Mouse (Mus musculus) embryo, embryonic 11 days (tissue): ENCODE measurements at regions not wholly inside any gene's neighbourhood (a gene's known extent, or its start where the extent isn't known, plus 50 kb on each side); places are given as distances from the start of the nearest gene placed in this dataset.
A peak's percentile ranks its signal among the peaks of the same experiment; 100 is the strongest.

Experiments
- DNase-seq: peaks from one replicate; pipeline ENCODE4 v3.0.0-alpha.2; 2015

DNA sequence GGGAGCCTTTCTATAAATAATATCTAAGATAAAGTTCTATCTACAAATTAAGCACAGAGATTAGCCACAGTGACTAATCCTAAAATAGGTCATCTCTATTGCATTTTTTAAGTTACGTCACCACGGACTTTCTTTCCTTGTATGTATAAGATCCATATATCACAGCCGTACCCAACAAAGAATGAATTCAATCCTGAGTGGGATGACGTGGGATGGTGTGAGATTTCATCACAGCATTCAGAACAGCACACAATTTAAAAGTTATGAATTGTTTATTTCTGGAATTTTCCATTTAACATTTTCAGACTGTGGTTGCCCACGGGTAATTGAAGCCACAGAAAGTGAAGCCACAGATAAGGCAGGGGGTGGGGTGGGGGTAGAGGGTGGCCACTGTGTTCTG is 129.0 kb upstream of the Dynlrb2 start:
- no peak for DNase-seq

DNA sequence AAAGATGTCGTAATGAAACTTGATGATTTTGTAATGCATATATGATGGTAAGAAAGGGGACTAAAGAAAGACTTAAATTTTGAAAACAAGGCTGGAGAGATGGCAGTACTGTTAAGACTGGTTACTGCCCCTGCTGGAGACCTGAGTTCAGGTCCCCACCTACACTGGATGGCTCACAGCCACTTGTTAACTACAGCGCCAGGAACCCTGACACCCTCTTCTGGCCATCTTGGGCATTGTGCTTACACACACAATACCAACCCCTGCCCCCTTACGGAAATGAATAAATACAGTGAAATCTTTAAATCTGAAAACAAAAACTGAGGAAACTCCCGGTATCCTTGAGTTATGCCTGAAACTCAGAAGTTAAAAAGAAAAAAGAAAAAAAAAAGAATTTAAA is 131.7 kb upstream of the Dynlrb2 start:
- peak; percentile 47 for DNase-seq

DNA sequence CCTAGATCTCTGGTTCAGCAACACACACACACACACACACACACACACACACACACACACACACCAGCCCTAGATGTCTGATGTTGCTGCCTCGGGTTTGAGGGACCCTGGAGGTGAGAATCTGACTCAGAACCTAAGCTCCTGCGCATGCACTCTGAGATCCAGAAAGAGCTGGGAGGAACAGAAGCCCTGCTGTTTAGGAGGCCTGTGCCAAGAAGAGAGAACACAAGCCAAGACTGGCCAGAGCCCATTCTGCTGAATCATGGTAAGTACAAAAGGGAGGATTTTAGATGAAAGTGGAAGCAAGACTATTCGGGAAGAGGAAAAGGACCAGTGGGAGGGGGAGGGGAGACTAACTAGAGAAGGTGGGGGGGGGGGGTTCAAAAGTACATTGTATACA is 132.2 kb upstream of the Dynlrb2 start:
- no peak for DNase-seq

DNA sequence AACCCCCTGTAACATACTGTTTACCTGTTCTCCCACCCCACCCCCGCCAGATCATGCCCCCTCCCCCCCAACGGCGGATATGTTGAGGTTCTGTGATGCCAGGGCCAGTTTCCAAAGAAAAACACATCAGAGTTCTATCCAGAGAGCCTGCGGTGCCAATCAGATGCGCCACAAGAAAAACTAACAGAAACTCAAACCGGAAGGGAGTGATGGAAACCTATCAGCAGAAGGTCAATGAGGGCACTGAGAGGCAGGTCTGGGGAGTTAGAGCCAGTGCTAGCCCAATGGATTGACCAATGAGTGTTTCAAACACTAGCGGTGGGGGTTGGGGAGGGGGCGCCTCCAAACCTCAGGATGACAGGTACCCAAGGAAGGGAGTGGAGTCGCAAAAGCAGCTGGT is 132.7 kb upstream of the Dynlrb2 start:
- DNase-seq, result no peak

DNA sequence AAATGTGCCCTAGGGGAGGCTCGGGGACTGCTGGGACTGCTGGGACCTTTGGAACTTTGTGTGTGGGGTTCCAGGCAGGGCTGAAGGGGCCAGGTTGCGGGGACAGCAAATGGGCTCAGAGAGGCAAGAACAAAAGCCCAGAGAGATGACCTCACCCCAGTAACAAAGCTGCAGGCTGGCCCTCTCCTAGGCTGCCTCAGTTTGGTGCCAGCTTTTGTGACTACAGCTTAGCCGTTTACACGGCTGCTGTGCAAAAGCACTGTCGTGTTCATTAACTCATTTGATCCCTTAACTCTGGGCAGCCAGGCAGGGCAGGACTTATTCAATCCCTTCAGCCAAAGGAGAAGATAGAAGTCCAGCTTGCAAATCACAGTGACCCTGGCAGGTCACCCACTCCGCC is 137.3 kb upstream of the Dynlrb2 start:
- no peak for DNase-seq

DNA sequence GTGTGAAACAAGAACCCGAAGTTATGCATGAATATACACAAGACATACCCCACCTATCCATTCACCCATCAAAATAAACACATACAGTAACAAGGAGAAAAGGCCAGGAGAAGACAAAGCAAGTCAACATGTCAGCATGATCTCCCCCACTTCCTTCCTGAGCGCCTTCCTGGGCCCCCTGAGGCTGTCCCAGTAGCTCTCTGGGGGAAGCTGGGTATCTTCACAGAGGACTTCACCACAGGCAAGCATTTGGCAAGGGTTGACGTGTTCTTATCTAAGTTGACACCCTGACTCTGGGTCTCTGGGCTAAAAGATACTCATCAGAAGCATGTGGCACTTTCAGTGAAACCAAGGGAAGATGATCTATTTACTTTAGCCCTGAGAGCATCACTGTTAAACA is 138.1 kb upstream of the Dynlrb2 start:
- DNase-seq, result no peak

DNA sequence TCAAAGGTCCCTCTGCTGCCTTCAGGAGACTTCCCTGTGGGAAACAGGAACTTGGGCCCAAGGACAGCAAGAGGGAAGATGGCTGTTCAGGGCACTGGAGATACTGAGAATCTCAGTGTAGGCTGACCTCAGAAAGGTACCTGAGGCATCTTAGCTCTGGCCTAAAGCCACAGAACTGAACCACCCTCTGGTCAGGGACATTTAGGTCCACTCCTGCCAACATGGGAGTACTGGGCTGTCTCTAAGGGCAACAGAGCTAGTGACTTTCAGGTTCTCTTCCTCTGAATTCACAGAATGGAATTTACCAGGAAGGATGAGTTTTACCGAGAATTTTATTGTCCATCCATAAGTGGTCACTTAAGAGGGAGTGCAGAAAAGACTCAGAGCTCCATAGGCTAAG is 140.0 kb upstream of the Dynlrb2 start:
- DNase-seq, result no peak

DNA sequence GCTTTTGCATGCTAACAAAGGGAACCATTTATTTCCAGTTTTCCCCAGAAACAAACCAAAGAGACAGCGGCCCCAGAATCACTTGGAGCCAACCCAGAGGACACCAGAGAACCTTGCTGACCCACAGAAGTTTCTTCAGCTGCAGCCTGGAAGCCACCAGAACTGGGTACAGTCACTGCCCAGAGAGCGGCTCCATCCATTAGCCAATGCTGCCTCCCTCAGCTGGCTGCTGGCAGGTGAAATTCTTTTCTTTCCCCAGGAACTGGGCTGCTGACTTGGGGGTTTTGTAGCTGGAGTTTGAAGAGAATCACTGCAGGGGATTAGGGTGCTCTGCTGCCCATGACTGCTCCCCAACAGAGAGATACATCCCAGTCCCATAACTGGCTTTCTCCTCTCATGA is 140.6 kb upstream of the Dynlrb2 start:
- peak; percentile 53 for DNase-seq

DNA sequence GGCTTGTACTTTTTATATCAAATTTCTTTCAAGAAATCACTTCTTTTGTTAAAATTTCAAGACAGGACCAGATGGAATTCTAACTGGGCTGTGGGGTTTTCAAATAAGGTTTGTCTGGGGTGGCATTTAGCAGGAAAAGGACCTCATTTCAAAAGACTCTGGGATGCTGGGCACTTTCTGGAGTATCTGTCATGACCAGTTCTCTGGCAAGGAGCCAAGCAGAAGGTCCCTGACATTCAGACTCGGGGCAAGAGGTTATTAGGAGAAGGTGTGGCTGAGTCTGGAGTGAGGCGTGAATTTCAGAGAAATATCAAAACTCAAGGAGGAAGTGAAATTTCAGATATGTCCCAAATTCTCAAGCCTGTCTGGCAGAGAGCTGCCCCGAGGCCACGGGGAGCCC is 142.4 kb upstream of the Dynlrb2 start:
- no peak for DNase-seq

DNA sequence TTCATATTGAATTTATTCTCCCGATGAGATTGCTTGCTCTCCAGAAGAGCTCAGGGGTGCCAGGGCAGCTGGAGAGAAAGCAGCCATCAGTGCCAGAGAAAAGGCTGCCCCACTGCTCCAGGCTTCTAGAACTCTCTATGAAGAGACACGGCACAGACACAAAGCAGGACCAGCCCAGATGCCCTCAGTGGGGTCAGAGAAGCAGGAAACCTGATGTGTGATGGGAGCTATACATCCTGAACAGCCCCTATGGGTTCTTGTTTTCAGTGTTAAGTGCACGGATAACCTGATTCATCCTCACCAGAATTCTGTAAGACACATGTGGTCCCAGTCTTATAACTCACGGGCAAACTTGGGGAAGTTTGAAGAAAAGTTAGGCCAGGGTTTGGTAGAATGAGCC is 145.0 kb upstream of the Dynlrb2 start:
- no peak for DNase-seq

DNA sequence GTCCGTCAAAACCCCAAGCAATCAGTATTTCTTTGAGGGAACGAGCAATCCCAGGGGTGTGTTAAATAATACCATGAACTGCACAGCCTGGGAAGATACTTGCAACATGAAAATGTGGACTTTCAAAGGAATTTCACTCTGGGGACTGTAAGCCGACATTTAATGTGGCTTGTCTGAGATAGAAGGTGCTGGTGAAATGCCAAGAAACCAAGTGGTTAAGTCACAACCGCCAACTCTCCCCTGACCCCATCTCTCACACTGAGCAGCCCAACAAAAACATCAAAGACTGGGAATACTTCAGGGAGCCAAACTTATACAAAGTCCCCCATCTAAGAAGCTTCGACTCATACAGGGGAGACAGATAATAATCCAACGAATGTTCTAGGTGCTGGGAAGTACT is 150.0 kb upstream of the Dynlrb2 start:
- DNase-seq, result no peak

DNA sequence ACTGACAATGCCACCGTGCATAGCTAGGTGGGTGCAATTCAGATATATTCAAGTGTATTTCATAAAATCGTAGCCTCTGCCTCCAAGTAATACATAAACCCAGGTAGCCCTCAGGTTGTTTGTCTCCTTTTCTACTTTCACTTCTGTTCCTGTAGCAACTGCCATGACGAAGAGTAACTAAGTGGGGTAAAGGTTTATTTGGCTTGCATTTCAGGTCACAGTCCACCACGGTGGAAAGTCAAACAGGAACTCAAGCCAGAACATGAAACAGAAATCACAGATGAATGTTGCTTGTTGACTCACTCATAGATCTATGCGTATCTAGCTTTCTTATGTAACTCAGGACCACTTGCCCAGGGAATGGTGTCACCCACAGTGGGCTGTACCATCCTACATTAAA is 150.9 kb upstream of the Dynlrb2 start:
- DNase-seq, result no peak

DNA sequence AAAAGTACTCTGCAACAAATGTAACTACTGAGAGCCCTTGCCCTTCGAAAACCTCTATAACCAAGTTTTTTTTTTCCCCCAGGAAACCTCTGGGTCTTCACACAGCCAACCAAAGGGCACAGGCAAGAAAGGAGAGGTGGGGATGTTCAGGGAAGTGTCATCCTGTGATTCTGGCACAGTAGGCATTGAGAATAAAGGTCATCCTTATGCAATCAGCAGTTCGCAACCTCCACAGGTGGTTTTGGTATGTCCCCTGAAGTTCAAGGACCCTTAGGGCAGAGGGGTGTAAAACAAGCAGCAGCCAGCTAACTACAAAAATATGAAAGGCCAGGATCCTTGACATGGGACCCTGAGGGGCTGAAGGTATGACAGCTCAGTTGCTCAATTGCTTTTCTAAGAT is 152.1 kb upstream of the Dynlrb2 start:
- no peak for DNase-seq

DNA sequence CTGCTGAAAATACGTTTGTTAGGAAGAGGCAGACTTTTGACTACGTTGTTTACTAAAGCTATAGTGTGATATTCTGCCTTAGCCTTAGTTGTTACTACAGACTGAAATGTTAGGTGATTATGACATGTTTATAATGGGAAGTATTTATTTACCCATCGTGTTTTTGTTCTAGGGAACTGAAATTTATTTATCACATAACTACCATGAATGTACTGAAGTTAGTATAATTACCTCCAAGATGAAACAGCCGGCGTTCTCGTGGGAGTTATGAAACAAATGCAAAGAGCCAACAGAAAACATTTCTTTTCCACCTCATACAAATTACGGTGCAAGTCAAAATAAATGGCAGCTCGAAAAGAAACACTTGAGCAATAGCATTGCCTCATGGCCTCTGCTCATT is 155.8 kb upstream of the Dynlrb2 start:
- no peak for DNase-seq

DNA sequence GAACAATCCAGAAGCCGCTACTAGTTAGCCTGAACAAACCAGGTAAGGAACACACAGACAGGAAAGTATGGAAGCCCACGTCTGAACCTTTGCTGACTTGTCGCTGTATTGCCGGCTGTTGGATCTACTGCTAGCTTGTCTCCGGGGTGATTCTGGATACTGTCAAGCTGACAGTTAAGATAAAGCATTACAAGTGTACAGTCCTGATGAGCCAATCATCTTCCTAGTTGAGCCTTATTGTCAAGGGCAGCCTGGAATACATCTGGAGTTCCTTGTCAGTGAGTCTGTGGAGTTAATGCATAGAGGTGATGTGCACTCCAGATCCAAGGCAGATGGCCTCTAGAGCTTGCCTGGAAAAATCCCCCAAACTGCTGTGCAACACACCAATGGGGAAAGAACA is 157.8 kb upstream of the Dynlrb2 start:
- DNase-seq, result no peak

DNA sequence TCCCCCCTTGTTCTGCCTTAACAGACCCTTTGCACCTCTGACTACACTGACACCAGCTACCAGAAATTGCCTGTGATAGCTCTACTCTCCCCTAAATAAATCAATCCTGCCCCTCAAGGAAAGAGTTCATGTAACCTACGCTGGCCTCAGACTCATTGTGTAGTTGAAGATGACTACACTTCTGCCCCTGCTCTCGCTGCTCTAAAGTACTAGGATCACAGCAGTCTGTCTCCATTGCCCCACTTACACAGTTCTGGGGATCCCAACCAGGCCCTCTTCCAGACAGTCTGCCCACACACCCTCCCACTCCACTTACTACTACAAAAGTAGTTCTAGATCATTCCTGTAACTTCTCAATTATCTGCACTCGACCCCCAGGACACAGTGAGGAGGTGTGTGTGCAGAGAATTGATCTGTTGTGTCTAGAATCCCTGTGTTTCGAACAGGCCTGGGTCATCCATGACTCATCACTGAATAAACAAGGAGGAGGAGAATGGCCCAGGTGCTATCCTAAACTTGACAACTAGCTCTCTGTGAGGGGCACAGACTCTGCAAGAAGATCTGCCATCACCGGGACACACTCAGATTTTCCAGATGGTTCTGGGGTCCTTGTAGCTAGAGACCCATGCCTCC is 160.1 kb upstream of the Dynlrb2 start:
- no peak for DNase-seq

DNA sequence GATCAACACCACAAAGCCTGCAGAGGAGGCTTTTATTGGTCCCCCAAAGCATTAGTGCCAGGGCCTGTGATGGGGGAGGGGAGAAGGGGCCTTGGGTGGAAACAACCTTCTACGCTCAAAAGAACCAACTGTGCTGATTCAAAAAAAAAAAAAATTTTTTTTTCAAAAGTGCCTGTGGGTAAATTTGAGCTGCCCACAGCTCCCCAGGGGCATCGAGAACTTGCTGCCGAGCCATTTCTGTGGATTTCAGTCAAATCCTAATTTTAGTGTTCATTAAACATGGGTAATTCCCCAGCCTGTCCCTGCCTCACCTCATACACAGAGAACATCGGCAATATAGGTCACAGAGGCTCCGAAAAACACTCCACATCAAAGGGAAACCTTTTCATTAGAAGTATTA is 161.2 kb upstream of the Dynlrb2 start:
- DNase-seq, result no peak

DNA sequence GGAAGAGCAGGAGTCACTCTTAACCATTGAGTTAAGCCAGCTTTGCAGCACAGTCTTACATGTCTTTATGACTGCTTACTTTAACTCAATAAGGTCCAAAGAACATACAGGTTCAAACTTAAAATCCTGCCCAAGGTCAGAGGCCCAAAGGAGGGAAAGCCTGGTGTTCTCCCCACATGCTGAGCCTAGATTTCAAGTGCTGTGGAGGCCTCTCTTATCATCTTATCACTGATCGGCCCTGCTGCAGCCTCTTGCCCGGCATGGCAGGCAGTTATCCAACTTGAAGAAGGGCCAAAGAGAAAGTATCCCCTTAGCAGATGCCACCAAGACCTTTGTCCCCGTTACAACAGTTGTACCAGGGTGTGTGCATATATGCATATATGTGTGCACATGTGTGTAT is 170.0 kb upstream of the Dynlrb2 start:
- DNase-seq, result no peak

DNA sequence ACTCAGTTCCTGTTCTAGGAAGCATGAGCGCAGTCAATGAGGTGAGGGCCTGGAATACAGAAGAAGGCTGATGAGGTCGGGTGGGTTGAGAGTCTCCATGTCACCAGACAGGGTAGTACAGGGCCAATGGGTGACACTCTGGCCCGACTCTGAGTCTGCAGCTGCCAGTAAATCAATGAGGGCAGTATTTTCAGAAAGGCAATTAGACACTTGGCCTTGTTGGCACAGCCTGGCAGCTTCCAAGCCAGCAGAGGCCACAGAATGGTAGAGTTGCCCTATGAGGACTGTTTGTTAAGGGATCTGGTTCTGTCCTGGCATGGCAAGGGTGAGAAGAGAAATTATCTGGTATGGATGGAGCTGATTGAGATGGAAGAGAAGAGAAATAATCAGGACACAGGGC is 170.7 kb upstream of the Dynlrb2 start:
- DNase-seq, result no peak

DNA sequence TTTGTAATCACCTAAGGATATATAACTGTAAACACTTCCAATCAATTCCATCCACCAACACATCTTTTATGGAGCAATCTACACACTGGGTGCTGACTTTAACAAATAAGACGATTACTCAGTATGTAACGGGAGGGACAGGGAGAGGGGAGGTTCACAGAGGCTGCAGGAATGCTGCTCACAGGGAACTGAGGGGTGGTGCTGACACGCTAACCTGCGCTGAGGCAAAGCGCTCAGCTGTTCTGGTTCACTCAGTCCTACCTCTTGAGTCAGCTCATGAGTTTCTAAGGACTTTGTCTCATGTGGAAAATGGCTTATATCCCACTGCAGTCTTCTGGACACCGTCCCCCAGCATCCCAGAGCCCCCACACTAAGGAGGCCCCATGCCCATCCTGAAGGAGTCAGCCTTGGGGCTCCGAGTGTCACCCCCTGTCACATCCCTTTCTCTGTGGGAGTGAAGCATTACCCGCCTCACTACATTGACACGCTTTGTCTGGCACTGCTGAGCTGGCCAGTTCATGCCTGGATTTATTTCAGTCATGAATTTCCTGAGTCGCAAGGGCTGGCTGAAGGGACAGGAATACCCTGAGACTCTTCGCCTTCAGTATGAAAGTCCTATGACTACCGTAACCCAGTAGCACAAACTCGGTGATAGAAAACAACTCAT is 184.6 kb upstream of the Dynlrb2 start:
- no peak for DNase-seq

DNA sequence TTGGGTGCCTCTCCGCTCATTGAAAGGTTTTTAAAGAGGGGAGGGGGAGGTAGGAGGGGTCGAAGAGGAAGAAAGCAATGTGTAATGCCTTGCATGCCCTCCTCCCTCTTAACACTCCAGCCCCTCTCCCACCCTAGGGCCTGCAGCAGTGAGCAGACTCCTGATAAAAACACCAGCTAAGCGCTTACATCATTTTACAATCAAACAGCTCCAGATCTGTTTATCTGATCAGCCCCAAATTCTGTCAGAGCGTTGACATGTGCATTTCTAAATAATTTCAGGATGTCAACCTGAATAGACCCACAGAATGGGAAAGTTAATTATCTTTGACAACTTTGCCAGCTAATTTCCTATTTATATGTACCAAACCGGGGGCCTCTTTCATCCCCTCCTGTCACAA is 189.4 kb upstream of the Dynlrb2 start:
- DNase-seq, result no peak

DNA sequence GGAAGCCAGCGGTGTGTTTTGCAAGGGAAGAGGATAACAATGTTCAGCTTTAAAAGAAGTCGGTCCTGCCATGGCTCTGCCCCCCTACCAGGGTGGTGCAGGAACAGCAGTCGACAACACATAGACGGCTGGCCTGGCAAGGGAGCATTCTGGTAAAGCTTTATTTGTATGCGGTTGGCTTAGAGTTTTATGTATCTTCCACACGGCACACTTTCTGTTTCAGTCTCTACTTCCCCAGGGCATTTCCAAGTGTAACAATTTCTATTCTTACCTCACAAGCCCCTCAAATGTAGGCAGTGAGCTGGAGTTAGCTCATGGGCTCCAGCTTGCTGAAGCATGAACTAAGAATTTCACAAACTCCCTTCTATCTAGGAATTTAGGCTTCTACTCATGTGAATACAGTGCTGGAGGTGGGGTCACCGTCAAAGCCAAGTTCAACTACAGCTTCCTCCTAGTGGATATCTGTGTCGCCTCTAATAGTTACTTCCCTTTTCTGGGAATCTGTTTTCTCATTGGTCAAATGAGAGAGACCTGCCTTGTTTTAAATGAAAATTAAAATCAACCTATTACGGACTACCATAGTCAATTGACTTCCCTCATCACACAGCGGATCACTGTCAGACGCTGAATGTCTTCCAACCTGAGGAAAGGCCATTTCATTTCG is 190.2 kb upstream of the Dynlrb2 start:
- no peak for DNase-seq

DNA sequence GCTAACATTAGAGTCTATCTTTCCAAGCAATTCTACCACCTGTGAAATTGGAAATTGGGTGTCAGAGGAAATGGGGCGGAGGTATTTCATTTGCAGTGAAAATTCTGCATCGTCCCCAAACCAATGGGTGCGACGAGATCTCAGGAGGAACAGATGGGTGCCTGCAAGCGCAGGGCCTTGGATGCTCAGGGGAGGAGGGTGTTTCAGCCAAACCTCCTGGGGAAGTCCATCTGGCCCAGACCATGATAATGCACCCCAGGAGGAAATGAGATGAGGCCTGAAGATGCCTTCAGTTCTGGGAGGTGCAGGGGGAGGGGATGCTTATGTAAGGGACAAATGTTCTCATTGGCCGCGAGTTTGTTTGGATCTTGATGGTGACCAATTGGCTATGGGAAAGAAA is 205.9 kb upstream of the Dynlrb2 start:
- no peak for DNase-seq

DNA sequence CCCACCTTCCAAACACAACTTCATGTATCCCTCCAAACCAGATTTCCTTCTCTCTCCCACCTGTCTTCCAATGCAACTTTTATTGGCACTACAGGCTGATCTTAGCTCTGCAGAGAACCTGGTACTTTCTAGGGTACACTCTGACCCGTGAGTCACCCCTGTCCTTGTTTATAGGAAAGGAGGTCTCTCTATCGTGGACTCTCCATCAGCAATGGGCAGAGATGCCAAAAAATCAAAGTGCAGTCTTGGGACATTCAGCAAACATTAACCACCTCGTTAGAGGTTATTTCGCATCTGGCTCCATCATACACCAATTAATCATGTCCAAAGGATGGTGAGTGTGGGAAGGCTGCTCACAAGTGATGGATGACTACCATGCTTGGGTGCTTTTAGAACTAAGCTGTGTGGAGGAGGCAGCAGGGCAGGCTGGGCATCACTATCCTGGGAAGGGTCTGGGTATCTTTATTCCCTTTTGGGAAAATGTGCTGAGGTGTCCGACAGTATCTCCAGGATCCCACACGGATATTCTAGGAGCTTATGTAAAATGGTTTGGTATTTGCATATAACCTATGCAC is 214.0 kb upstream of the Dynlrb2 start:
- DNase-seq, result no peak
